Mouse (Mus musculus) CD8-positive naive resting alpha-beta T cell, adult 2 months (primary cell): ENCODE results near the gene Galnt18.

Experiments used
- DNase-seq, 2 experiments: peaks; one replicate each; pipeline ENCODE4 v3.0.0; 2022; ENCODE audit warnings: low read depth in 2 of 2, low spot score in 2 of 2

Gene Galnt18

GRCm38 (mm10) chr7:111572336-111572735 is 207.4 kb downstream of the Galnt18 start:
- no peak for DNase-seq

GRCm38 (mm10) chr7:111566838-111567237 is 212.9 kb downstream of the Galnt18 start:
- no peak for DNase-seq

- no peak for DNase-seq
Observed at GRCm38 (mm10) chr7:111563316-111564110, 216.3 kb downstream of the Galnt18 start.

GRCm38 (mm10) chr7:111560097-111560496 is 219.7 kb downstream of the Galnt18 start:
- no peak for DNase-seq

- no peak for DNase-seq
Observed at GRCm38 (mm10) chr7:111559011-111559410, 220.8 kb downstream of the Galnt18 start.

- DNase-seq = no peak
Observed at GRCm38 (mm10) chr7:111550987-111551386, 228.8 kb downstream of the Galnt18 start.

GRCm38 (mm10) chr7:111547069-111547468 is 232.7 kb downstream of the Galnt18 start:
- DNase-seq = no peak

- DNase-seq = no peak
Observed at GRCm38 (mm10) chr7:111545614-111546013, 234.2 kb downstream of the Galnt18 start.

- DNase-seq = no peak
Observed at GRCm38 (mm10) chr7:111537946-111538345, 241.8 kb downstream of the Galnt18 start.

- DNase-seq = no peak
Observed at GRCm38 (mm10) chr7:111534826-111535405, 244.9 kb downstream of the Galnt18 start.

- DNase-seq = no peak
Observed at GRCm38 (mm10) chr7:111528961-111529643, 250.7 kb downstream of the Galnt18 start.

- no peak for DNase-seq
Observed at GRCm38 (mm10) chr7:111528462-111528861, 251.3 kb downstream of the Galnt18 start.

GRCm38 (mm10) chr7:111520881-111521280 is 258.9 kb downstream of the Galnt18 start:
- DNase-seq = no peak

- DNase-seq = no peak
Observed at GRCm38 (mm10) chr7:111518581-111519242, 261.1 kb downstream of the Galnt18 start.

- no peak for DNase-seq
Observed at GRCm38 (mm10) chr7:111516882-111517281, 262.9 kb downstream of the Galnt18 start.

- no peak for DNase-seq
Observed at GRCm38 (mm10) chr7:111515471-111515870, 264.3 kb downstream of the Galnt18 start.

GRCm38 (mm10) chr7:111509167-111509854 is 270.5 kb downstream of the Galnt18 start:
- no peak for DNase-seq

- no peak for DNase-seq
Observed at GRCm38 (mm10) chr7:111500616-111501015, 279.2 kb downstream of the Galnt18 start.

GRCm38 (mm10) chr7:111499255-111499790 is 280.5 kb downstream of the Galnt18 start:
- no peak for DNase-seq

- no peak for DNase-seq
Observed at GRCm38 (mm10) chr7:111497191-111497590, 282.6 kb downstream of the Galnt18 start.
